Mouse (Mus musculus): ENCODE data around the gene Lce1e.
A peak's percentile ranks its signal among the peaks of the same experiment; 100 is the strongest.

The Lce1e gene

GRCm38 (mm10) chr3:92708974-92709373 lies at the start of gene Lce1e:
Gene Lce1e, minus strand, starts transcription at chr3:92709074.
- no peak for DNase-seq (ENCODE audit: low spot score)

DNA sequence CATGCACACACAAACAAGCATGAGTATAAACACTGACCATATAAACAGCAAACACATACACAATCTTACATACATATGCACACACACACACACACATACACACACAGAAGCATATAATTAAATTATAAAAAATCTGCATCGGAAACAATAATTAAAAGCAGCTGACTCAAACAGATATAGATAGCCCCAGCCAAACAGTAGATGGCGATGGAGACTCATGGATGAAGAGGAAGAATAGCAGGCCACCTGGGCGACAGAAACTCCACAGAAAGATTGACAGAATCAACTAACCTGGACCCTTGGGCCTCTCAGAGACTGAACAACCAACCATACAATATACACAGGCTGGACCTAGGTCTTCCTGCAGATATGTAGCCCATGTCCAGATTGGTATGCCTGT lies 44.3 kb upstream of the Lce1e start:
- DNase-seq (ENCODE audit: low spot score) = no peak

DNA sequence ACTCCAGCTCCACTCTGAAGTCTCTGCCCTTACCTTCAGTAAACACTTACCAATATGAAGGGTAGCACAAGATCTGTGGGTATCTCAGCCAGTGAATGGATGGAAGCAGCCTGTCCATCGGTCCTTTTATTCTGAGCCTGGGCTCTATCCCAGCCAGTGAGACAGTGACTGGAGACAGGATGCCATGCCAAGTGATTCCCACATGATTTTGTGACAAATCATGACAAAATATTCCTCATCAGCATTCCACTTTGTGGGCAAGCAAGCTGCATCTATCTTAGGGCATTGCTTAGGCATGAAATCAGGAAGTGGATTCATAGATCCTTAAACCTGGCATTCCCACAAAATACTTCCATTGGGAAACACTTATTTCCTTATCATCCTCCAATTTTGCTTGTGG lies 43.4 kb upstream of the Lce1e start, which contains the start of gene Lce1g:
TSS of gene Lce1g (minus strand) at position 101 of the 400 bp plus-strand sequence.
- no peak for DNase-seq (ENCODE audit: low spot score)

DNA sequence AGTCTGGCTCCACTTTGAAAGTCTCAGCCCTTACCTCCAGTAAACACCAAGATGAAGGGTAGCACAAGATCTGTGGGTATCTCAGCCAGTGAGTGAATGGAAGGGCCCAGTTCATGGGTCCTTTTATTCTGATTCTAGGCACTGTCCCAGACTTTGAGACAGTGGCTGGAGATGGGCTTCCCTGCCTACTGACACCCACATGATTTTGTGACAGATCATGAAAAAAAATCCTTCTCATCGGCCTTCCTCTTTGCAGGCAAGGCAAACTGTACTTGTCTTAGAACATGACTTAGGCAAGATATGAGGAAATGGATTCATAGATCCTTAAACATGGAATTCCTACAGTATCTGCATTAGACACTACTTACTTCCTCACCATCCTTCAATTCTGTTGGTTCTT lies 30.1 kb upstream of the Lce1e start, which contains the start of gene Gm38119:
TSS of gene Gm38119 (minus strand) at position 101 of the 400 bp plus-strand sequence.
- no peak for DNase-seq (ENCODE audit: low spot score)

GRCm38 (mm10) chr3:92722631-92723030 lies 13.8 kb upstream of the Lce1e start:
- no peak for DNase-seq (ENCODE audit: low spot score)

GRCm38 (mm10) chr3:92720250-92720649 lies 11.4 kb upstream of the Lce1e start, which contains the start of gene Lce1f:
Gene Lce1f, minus strand, starts transcription at chr3:92720350.
- no peak for DNase-seq (ENCODE audit: low spot score)

GRCm38 (mm10) chr3:92715122-92715521 lies 6.2 kb upstream of the Lce1e start:
- DNase-seq (ENCODE audit: low spot score) = no peak

- DNase-seq (ENCODE audit: low spot score) = no peak
Measured at GRCm38 (mm10) chr3:92694613-92695012, 14.3 kb downstream of the Lce1e start.

- DNase-seq (ENCODE audit: low spot score) = no peak
Measured at GRCm38 (mm10) chr3:92691688-92692087, 17.2 kb downstream of the Lce1e start.

DNA sequence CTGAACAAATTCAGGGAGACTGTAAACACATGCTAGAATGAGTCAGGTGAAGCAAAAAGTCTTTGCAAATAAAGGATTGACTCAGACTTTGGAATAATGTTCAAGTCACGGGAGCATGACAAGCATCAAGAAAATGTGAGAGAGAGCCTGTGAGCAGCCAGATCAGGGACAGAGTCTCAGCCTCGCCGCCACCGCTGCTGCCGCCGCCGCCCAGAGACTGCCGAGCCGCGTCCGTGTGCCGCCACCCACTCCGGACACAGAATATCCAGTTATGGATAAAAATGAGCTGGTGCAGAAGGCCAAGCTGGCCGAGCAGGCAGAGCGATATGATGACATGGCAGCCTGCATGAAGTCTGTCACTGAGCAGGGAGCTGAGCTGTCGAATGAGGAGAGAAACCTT lies 19.7 kb downstream of the Lce1e start:
- DNase-seq (ENCODE audit: low spot score) = peak; percentile 7

DNA sequence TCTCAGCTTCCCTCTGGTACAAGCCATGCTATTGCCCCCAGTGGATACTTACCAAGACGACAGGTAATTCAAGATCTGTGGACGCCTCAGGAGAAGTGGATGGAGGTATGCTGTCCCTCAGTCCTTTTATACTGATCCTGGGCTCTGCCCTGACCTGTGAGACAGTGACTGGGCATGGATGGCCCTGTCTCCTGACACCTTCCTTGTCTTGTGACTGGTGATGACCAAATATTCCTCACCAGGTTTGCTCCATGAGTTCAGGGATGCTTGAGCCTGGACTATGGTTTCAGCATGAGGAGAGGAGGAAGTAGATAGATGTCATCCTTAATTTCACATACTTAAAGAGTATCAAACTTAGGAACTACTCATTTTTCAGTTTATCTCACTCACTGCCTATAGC lies 21.8 kb downstream of the Lce1e start, which contains the start of gene Lce1d:
TSS of gene Lce1d (minus strand) at position 101 of the 400 bp plus-strand sequence.
- DNase-seq (ENCODE audit: low spot score) = no peak

GRCm38 (mm10) chr3:92678947-92679346 lies 29.9 kb downstream of the Lce1e start, which contains the start of gene Lce1c:
Gene Lce1c, plus strand, starts transcription at chr3:92679247.
- no peak for DNase-seq (ENCODE audit: low spot score)

DNA sequence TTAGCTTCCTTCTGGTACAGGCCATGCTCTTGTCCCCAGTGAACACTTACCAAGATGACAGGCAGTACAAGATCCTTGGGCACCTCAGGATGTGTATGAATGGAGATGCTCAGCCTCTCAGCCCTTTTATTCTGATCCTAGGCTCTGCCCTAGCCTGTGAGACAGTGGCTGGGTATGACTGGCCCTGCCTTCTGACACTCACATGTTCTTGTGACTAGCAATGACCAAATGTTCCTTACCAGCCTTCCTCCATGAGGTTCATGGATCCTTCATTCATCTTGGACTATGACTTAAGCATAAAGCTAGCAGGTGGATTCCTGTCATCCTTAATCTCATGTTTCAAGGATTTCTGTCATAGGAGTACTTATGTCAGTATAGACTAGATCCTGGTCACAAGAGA lies 38.7 kb downstream of the Lce1e start, which contains the start of gene Lce1a2:
TSS of gene Lce1a2 (minus strand) at position 101 of the 400 bp plus-strand sequence.
- no peak for DNase-seq (ENCODE audit: low spot score)

All from lung, postnatal 25 days (tissue).